Mouse (Mus musculus) MEL-GATA-1-ER (cell line): ENCODE data around the gene Lrrc52.

Experiments used
- DNase-seq: peaks from one replicate; pipeline ENCODE4 v3.0.0-alpha.2; 2012; ENCODE audit warnings: low read depth; ENCODE audit errors: extremely low read depth

The Lrrc52 gene

DNA sequence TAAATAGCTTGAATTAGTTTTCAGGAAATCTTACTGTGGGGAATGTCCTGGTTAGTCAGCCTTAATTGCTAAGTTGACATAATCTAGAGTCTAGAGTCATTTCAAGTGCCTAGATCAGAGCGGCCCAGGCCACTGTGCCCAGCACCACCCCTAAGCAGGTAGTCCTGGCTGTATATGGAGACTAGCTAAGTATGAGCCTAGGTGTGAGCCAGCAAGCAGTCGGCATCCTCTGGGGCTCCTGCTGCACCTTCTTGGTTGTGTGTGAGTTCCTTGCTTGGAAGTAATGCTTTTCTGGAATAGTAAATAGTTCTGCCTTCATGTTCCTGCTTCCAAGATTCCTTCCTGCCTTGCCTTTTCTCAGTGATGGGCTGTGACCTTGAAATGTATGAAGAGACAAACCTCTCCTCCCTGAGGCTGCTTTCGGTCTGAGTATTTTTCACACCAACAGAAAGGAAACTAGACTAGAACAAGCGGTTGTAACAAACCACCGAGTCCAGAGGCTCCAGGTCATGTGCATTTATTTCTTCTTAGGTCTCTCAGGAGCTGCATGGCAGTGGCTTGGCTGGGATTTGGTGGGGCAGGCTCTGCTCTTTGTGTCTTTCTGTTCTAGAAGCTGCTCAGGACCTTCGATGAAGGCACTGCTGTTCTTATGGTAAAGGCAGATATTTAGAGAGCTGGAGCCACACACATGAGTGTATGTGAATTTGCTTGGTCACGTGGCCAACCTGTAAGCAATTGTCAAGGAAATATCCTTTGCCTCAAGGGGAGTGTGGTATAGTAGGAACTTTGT lies 30.2 kb downstream of the Lrrc52 start:
- no peak for DNase-seq

- DNase-seq = no peak
Observed at GRCm38 (mm10) chr1:167434931-167435330, 31.6 kb downstream of the Lrrc52 start.

DNA sequence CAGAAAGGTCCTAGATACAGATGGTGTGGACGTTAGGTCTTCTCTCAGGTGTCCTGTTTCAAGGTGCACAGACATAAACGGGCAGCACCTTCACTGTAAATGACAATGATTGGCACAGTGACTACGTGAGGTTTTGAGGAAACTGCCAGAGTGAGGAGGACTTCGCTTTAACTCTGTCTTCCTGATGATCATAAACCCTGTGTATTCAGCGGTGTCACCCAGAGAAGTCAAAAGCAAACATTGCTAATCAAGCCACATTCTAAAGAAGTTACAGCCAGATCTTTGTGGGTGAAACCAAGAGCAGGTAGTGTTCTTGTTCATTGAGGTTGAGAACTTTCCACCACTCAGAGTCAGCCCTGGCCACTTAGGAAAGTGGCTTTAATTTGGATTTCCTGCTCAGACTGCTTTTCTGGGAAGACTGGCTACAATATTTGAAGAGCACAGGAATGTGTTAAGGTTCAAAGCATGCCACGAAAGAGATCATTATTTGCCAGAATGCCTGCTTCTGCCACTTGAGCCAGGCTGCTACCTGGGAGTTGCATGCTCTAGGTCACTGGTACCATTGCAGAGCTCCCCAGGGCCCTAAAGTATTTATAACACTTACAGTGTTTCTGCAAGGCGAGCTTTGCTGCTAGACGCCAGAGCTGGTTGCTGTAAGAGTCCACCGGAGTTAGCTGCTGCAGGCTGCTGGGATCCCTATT lies 35.5 kb downstream of the Lrrc52 start:
- no peak for DNase-seq

DNA sequence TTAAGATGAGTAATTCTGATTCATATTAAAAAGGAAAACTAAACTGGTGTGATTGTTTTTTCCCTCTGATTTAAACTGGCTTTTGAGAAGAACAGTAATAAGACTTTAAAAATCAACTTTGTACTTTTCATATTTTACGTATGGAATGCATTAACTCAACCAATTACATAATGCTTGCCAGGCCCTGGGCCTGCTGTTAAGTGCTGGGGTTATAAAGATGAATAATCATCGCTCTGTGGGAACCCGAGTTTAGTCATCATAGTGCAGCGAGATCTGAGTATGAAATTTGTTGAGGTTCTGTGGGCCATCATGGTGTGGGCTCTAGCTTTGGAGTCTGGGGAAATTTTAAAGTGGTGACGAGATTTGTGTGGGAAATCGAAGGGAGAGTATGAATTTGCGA lies 39.9 kb downstream of the Lrrc52 start:
- no peak for DNase-seq

GRCm38 (mm10) chr1:167425572-167425971 lies 41.0 kb downstream of the Lrrc52 start:
- no peak for DNase-seq

GRCm38 (mm10) chr1:167422501-167423240 lies 43.9 kb downstream of the Lrrc52 start:
- DNase-seq = no peak

DNA sequence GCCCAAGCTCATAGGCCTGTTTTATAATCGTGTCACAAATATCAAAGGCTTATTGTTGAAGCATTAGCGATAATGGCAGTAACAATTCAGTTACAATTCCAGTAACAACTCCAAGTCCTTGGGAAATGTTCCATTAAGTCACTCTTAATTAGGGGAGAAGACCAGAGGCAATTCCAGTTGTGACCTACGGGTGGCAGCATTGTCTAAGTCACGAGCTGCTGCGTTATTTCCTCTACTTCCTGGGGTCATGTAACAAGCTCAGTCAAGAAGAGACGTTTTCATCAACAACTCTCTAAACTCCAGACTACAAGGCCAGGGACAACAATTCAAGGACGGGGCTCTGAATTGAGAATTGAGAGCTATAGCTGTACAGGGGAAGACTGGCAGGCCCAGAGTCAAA lies 51.7 kb downstream of the Lrrc52 start:
- DNase-seq = no peak

DNA sequence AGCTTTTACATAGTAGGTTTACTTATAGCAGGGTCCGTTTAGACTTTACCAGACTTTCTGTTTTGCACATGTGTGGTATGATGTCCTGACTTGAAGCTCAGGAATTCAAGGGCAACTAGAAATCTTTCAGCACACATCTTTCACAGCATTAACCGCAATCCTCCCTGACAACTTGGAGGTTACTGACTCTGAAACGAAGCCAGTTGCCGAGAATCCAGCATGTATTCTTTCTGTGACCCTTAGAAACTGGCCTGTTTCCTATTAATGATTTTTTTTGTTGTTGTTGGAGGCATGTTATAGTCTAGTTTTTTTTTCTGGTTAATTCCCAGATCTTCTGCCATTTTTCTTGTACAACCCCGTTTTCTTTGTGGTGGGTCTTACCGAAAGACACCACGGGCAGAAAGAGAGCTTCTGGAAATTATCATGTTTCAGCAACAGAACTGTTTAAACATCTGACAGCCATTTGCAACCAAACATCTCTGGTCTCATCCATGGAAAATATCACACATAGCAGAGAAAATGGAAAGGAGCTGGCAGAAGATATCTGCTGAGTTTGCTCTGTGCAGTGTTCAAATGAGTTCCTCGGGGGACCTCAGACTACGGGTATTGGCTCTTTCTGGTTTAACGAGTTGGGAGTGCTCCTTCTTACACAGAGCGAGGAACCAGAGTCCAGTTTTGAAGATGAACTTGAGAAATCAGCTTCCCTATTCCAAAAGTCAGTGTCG lies 54.4 kb downstream of the Lrrc52 start:
- DNase-seq = no peak

DNA sequence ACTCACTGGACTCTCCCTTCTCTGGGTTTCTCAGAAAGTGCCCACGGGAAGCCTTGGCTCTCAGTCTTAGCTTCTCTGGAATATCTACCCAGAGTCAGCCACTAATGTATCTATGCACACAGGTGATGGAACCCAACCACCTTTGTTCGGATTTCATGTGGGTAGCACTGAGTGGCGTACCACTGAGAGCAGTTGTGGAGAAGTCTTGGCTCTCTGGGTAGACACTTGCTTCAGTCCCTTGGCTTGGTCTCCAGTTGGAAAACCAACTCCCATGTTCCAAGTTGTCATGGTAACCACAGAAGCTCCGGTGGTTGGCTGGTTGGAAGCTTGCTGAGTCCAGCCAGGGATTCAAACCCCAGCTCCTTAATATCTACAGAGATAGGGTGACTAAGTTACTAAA lies 57.0 kb downstream of the Lrrc52 start:
- DNase-seq = no peak

- DNase-seq = no peak
Observed at GRCm38 (mm10) chr1:167405237-167405636, 61.3 kb downstream of the Lrrc52 start.
